Mouse (Mus musculus) T-helper 2 cell (primary cell): ENCODE data around the gene Serpina3j.
"Not testable (repeated sequence)": the region's sequence is repeated elsewhere in the genome, so short reads cannot be mapped to it uniquely, and the experiment has no call there.

ENCODE experiments used
- in situ Hi-C: fragments of 300-600 bp; cut with MboI, MseI; formaldehyde crosslinking; loops from one replicate; pipeline ENCODE4 v1.15.1; 2025; ENCODE audit warnings: high pct_unique_total_duplicates

The Serpina3j gene

GRCm38 (mm10) chr12:104314253-104314652 lies at the start of gene Serpina3j:
Gene Serpina3j, plus strand, starts transcription at chr12:104314553.
- in situ Hi-C loops = loop anchor here (25.0 kb wide), 1 partner anchor 1598 kb away; no protein-coding TSS in a partner anchor

GRCm38 (mm10) chr12:104266374-104266773 lies 48.0 kb upstream of the Serpina3j start:
- in situ Hi-C loops = no loop called here

- in situ Hi-C loops = no loop called here
Observed at GRCm38 (mm10) chr12:104278216-104279055, 35.9 kb upstream of the Serpina3j start.

GRCm38 (mm10) chr12:104279056-104279435 lies 35.3 kb upstream of the Serpina3j start:
- in situ Hi-C loops = no loop called here

- in situ Hi-C loops = no loop called here
Observed at GRCm38 (mm10) chr12:104283380-104283779, 31.0 kb upstream of the Serpina3j start.

- in situ Hi-C loops = no loop called here
Observed at GRCm38 (mm10) chr12:104288336-104288735, 26.0 kb upstream of the Serpina3j start.

GRCm38 (mm10) chr12:104289872-104290271 lies 24.5 kb upstream of the Serpina3j start:
- in situ Hi-C loops = no loop called here

GRCm38 (mm10) chr12:104293963-104294362 lies 20.4 kb upstream of the Serpina3j start:
- in situ Hi-C loops = no loop called here

- in situ Hi-C loops = no loop called here
Observed at GRCm38 (mm10) chr12:104298049-104298448, 16.3 kb upstream of the Serpina3j start.

GRCm38 (mm10) chr12:104305991-104306390 lies 8.4 kb upstream of the Serpina3j start:
- in situ Hi-C loops = loop anchor here (25.0 kb wide), 1 partner anchor 1606 kb away; no protein-coding TSS in a partner anchor

- in situ Hi-C loops = loop anchor here (25.0 kb wide), 1 partner anchor 1590 kb away; no protein-coding TSS in a partner anchor
Observed at GRCm38 (mm10) chr12:104322454-104322853, 8.1 kb downstream of the Serpina3j start.

- in situ Hi-C loops = no loop called here
Observed at GRCm38 (mm10) chr12:104331701-104332100, 17.3 kb downstream of the Serpina3j start.

- in situ Hi-C loops = not testable (repeated sequence)
Observed at GRCm38 (mm10) chr12:104336873-104337272, 22.5 kb downstream of the Serpina3j start.

GRCm38 (mm10) chr12:104338226-104338625 lies 23.9 kb downstream of the Serpina3j start, which contains the start of the genes Serpina3k and Serpina3m:
Gene Serpina3k, plus strand, starts transcription at chr12:104338486.
Gene Serpina3m, plus strand, starts transcription at chr12:104338486.
- in situ Hi-C loops = not testable (repeated sequence)

- in situ Hi-C loops = no loop called here
Observed at GRCm38 (mm10) chr12:104338705-104339104, 24.4 kb downstream of the Serpina3j start.

- in situ Hi-C loops = not testable (repeated sequence)
Observed at GRCm38 (mm10) chr12:104342489-104342888, 28.1 kb downstream of the Serpina3j start.

- in situ Hi-C loops = no loop called here
Observed at GRCm38 (mm10) chr12:104345181-104345580, 30.8 kb downstream of the Serpina3j start.

- in situ Hi-C loops = no loop called here
Observed at GRCm38 (mm10) chr12:104345707-104346106, 31.4 kb downstream of the Serpina3j start.

- in situ Hi-C loops = no loop called here
Observed at GRCm38 (mm10) chr12:104347091-104347490, 32.7 kb downstream of the Serpina3j start.

GRCm38 (mm10) chr12:104351812-104352211 lies 37.5 kb downstream of the Serpina3j start:
- in situ Hi-C loops = not testable (repeated sequence)

- in situ Hi-C loops = no loop called here
Observed at GRCm38 (mm10) chr12:104356006-104356405, 41.7 kb downstream of the Serpina3j start.

- in situ Hi-C loops = no loop called here
Observed at GRCm38 (mm10) chr12:104369986-104370385, 55.6 kb downstream of the Serpina3j start.
